Mouse (Mus musculus): Measurements from ENCODE around the gene Rnf217.

- TF ChIP-seq CTCF (IDR thresholded peaks at IDR 0.05; ENCODE audit: control insufficient read depth, insufficient read depth, low read length) (no peak), POLR2A (IDR thresholded peaks at IDR 0.05; ENCODE audit: borderline replicate concordance, control insufficient read depth, low read depth, low read length) (no peak)
Observed at GRCm38 (mm10) chr10:31600116-31600515, 8.9 kb downstream of the Rnf217 start.
